Mouse (Mus musculus): ENCODE measurements around the gene Xirp1. TPM values are rescaled to one million over a fixed set of nuclear protein-coding genes. Genes with fewer than 3 reads are reported as not detected.
A peak's percentile ranks its signal among the peaks of the same experiment; 100 is the strongest.
"Not testable (repeated sequence)": the region's sequence is repeated elsewhere in the genome, so short reads cannot be mapped to it uniquely, and the experiment has no call there.

Xirp1 gene
- total and polyA plus RNA-seq, 3 experiments = not detected

- no peak for DNase-seq (ENCODE audit: low read depth, low spot score)
- Histone ChIP-seq H3K79me2 (ENCODE audit: control insufficient read depth, insufficient read depth, low read length, poor library complexity) (no peaks in the 10 kb centered on the region), H3K9me3 (replicated peaks; ENCODE audit: insufficient read depth, low read length) (no peaks in the 10 kb centered on the region), H3K4me3 (ENCODE audit: control insufficient read depth in 1 of 2, insufficient read depth in 1 of 2, low read depth in 2 of 2, low read length in 2 of 2) (no peak overlapping the region), H3K27ac (ENCODE audit: control insufficient read depth, low read depth, low read length) (no peak overlapping the region), H3K36me3 (ENCODE audit: control insufficient read depth in 1 of 2, insufficient read depth in 2 of 2, low read length in 2 of 2) (peaks cover 0 to 6% of the 10 kb centered on the region in 2 experiments; a peak in 2 of 4 replicates), H3K4me1 (ENCODE audit: control insufficient read depth in 1 of 2, insufficient read depth in 2 of 2, low read length in 2 of 2) (peaks cover 0 to 3% of the 10 kb centered on the region in 2 experiments; a peak in 2 of 4 replicates), H3K27me3 (ENCODE audit: control insufficient read depth in 1 of 2, insufficient read depth in 2 of 2, low read length in 2 of 2) (peaks cover 0 to 1% of the 10 kb centered on the region in 2 experiments; a peak in 1 of 4 replicates), H3K9ac (ENCODE audit: control insufficient read depth, low read depth, low read length, poor library complexity, severe bottlenecking) (no peak overlapping the region)
- no peak for TF ChIP-seq E2F4 (IDR thresholded peaks at IDR 0.05; ENCODE audit: borderline replicate concordance, low read depth, low read length)
- TF ChIP-seq GATA1 (IDR thresholded peaks at IDR 0.05; ENCODE audit: low read depth, low read length) = no peak
- TF ChIP-seq ZNF384 (IDR thresholded peaks at IDR 0.05; ENCODE audit: low read depth, low read length) = no peak
- no peak for TF ChIP-seq BHLHE40 (IDR thresholded peaks at IDR 0.05; ENCODE audit: borderline replicate concordance, low read depth, low read length)
- no peak for TF ChIP-seq ZC3H11A (IDR thresholded peaks at IDR 0.05; ENCODE audit: low read depth, low read length)
- TF ChIP-seq POLR2A (IDR thresholded peaks at IDR 0.05; ENCODE audit: control insufficient read depth in 1 of 2, insufficient read depth in 1 of 2, low read depth in 1 of 2, low read length in 2 of 2, poor library complexity in 1 of 2) = no peak
- TF ChIP-seq SMC3 (IDR thresholded peaks at IDR 0.05; ENCODE audit: low read depth, low read length) = no peak
- no peak for TF ChIP-seq NELFE (IDR thresholded peaks at IDR 0.05; ENCODE audit: low read depth, low read length)
- no peak for TF ChIP-seq UBTF (IDR thresholded peaks at IDR 0.05; ENCODE audit: borderline replicate concordance, insufficient read depth, low read depth, low read length)
- TF ChIP-seq MYB (IDR thresholded peaks at IDR 0.05; ENCODE audit: low read depth, low read length) = no peak
- no peak for TF ChIP-seq USF1 (IDR thresholded peaks at IDR 0.05; ENCODE audit: low read depth, low read length)
- TF ChIP-seq NRF1 (IDR thresholded peaks at IDR 0.05; ENCODE audit: insufficient read depth, low read depth, low read length, poor library complexity, severe bottlenecking) = no peak
- TF ChIP-seq RAD21 (IDR thresholded peaks at IDR 0.05; ENCODE audit: low read depth, low read length) = no peak
Observed at GRCm38 (mm10) chr9:120012781-120013180, 10.6 kb downstream of the Xirp1 start.

GRCm38 (mm10) chr9:120012161-120012560 is 11.2 kb downstream of the Xirp1 start:
- not testable (repeated sequence) for H3K36me3 ChIP-seq (ENCODE audit: control insufficient read depth in 1 of 2, insufficient read depth in 2 of 2, low read length in 2 of 2); H3K9ac ChIP-seq (ENCODE audit: control insufficient read depth, low read depth, low read length, poor library complexity, severe bottlenecking); H3K27me3 ChIP-seq (ENCODE audit: control insufficient read depth in 1 of 2, insufficient read depth in 2 of 2, low read length in 2 of 2); DNase-seq (ENCODE audit: low read depth, low spot score); H3K79me2 ChIP-seq (ENCODE audit: control insufficient read depth, insufficient read depth, low read length, poor library complexity); H3K27ac ChIP-seq (ENCODE audit: control insufficient read depth, low read depth, low read length); H3K9me3 ChIP-seq (replicated peaks; ENCODE audit: insufficient read depth, low read length); H3K4me3 ChIP-seq (ENCODE audit: control insufficient read depth in 1 of 2, insufficient read depth in 1 of 2, low read depth in 2 of 2, low read length in 2 of 2); H3K4me1 ChIP-seq (ENCODE audit: control insufficient read depth in 1 of 2, insufficient read depth in 2 of 2, low read length in 2 of 2)

GRCm38 (mm10) chr9:120011533-120011932 is 11.9 kb downstream of the Xirp1 start:
- Histone ChIP-seq H3K79me2 (ENCODE audit: control insufficient read depth, insufficient read depth, low read length, poor library complexity) (no peaks in the 10 kb centered on the region), H3K27me3 (ENCODE audit: control insufficient read depth in 1 of 2, insufficient read depth in 2 of 2, low read length in 2 of 2) (peaks cover 0 to 1% of the 10 kb centered on the region in 2 experiments; a peak in 1 of 4 replicates), H3K27ac (ENCODE audit: control insufficient read depth, low read depth, low read length) (no peak overlapping the region), H3K36me3 (ENCODE audit: control insufficient read depth in 1 of 2, insufficient read depth in 2 of 2, low read length in 2 of 2) (peaks cover 0 to 6% of the 10 kb centered on the region in 2 experiments; a peak in 2 of 4 replicates), H3K9ac (ENCODE audit: control insufficient read depth, low read depth, low read length, poor library complexity, severe bottlenecking) (no peak overlapping the region), H3K4me3 (ENCODE audit: control insufficient read depth in 1 of 2, insufficient read depth in 1 of 2, low read depth in 2 of 2, low read length in 2 of 2) (peak overlapping the region in 1 of 2 experiments; percentile 24; a peak in 1 of 4 replicates), H3K9me3 (replicated peaks; ENCODE audit: insufficient read depth, low read length) (no peaks in the 10 kb centered on the region), H3K4me1 (ENCODE audit: control insufficient read depth in 1 of 2, insufficient read depth in 2 of 2, low read length in 2 of 2) (peaks cover 0 to 3% of the 10 kb centered on the region in 2 experiments; a peak in 2 of 4 replicates)
- peak; percentile 63 for DNase-seq (ENCODE audit: low read depth, low spot score)
- TF ChIP-seq TCF12 (IDR thresholded peaks at IDR 0.05; ENCODE audit: low read depth, low read length) (no peak), USF2 (IDR thresholded peaks at IDR 0.05; ENCODE audit: borderline replicate concordance in 1 of 2, insufficient read depth in 1 of 2, low read depth in 1 of 2, low read length in 2 of 2) (no peak), GABPA (IDR thresholded peaks at IDR 0.05; ENCODE audit: low read depth, low read length) (no peak), KAT2A (conservative IDR thresholded peaks at IDR 0.05; ENCODE audit: low read depth, low read length) (no peak), POLR2AphosphoS5 (IDR thresholded peaks at IDR 0.05; ENCODE audit: borderline replicate concordance, low read depth, low read length) (no peak), GATA1 (IDR thresholded peaks at IDR 0.05; ENCODE audit: low read depth, low read length) (no peak), MYB (IDR thresholded peaks at IDR 0.05; ENCODE audit: low read depth, low read length) (no peak), ELF1 (IDR thresholded peaks at IDR 0.05; ENCODE audit: low read depth, low read length) (no peak), HCFC1 (IDR thresholded peaks at IDR 0.05; ENCODE audit: low read depth, low read length) (no peak), CHD1 (IDR thresholded peaks at IDR 0.05; ENCODE audit: low read depth, low read length) (no peak), USF1 (IDR thresholded peaks at IDR 0.05; ENCODE audit: low read depth, low read length) (peak; percentile 79), SIN3A (IDR thresholded peaks at IDR 0.05; ENCODE audit: low read length) (no peak), SMC3 (IDR thresholded peaks at IDR 0.05; ENCODE audit: low read depth, low read length) (peak; percentile 51), RAD21 (IDR thresholded peaks at IDR 0.05; ENCODE audit: low read depth, low read length) (peak; percentile 22), MEF2A (IDR thresholded peaks at IDR 0.05; ENCODE audit: extremely low read depth, insufficient replicate concordance, low read depth, low read length, poor library complexity, severe bottlenecking) (no peak), BHLHE40 (IDR thresholded peaks at IDR 0.05; ENCODE audit: borderline replicate concordance, low read depth, low read length) (no peak), ZKSCAN1 (IDR thresholded peaks at IDR 0.05; ENCODE audit: low read depth, low read length) (no peak)
